In genomic region chr1:73826243-73826930, GRCm38 (mm10) we compare ENCODE assay signal across 8 mouse cellular contexts.
DNase-seq lines count a peak whose midpoint lies in the region; ATAC-seq and TF ChIP-seq lines count a peak whose summit lies in the region.

No protein-coding gene starts in this region.

- 39% methylated on average over 15 of the region's 15 CpGs for WGBS in midbrain, embryonic 10.5 days
- 38% methylated on average over 15 of the region's 15 CpGs for WGBS in small intestine, adult 2 months

- peak overlapping the region; percentile 11; the same call in 1 of the 2 replicates for H3K4me3 ChIP-seq in midbrain, embryonic 10.5 days
- H3K4me3 ChIP-seq in small intestine, adult 2 months (ENCODE audit: low read depth, low read length): no peak overlapping the region

- H3K36me3 ChIP-seq in midbrain, embryonic 10.5 days: no peaks in the 10 kb centered on the region
- no peaks in the 10 kb centered on the region for H3K36me3 ChIP-seq in small intestine, adult 2 months (ENCODE audit: control insufficient read depth, insufficient read depth, low read length)

- no peak for TF ChIP-seq POLR2A in small intestine, adult 2 months (IDR thresholded peaks at IDR 0.05; ENCODE audit: low read depth, low read length)

- TF ChIP-seq CTCF in small intestine, adult 2 months (IDR thresholded peaks at IDR 0.05; ENCODE audit: extremely low read depth, insufficient read length, insufficient replicate concordance, low read depth, low read length): peak; percentile 90; the same call in 1 of the 2 replicates

- intact Hi-C loops in gastrocnemius, postnatal 14 days (cut with DNase I; ENCODE audit: low total_unique reads): loop anchor here (5.0 to 10.0 kb wide), 3 partner anchors 549 to 1102 kb away; no protein-coding TSS in a partner anchor

- peaks cover 13% of the 10 kb centered on the region for H3K27me3 ChIP-seq in midbrain, embryonic 10.5 days (ENCODE audit: low read depth, poor library complexity, severe bottlenecking)
- H3K27me3 ChIP-seq in small intestine, adult 2 months (ENCODE audit: control insufficient read depth, insufficient read depth, low read length): no peaks in the 10 kb centered on the region

- ATAC-seq in inflammation-experienced regulatory T-cells, adult 6 months: no peak

- H3K9me3 ChIP-seq in midbrain, embryonic 10.5 days (replicated peaks): no peaks in the 10 kb centered on the region

- DNase-seq in adrenal gland, adult 8-10 months: peak; percentile 68
- DNase-seq in embryo, embryonic 10.5 days (ENCODE audit: low spot score): peak; percentile 96
- peak; percentile 81 for DNase-seq in gastrocnemius, postnatal 14 days
- peak; percentile 62 for DNase-seq in induced T-regulatory cell, adult 2 months (ENCODE audit: low read depth)
- peak; percentile 52 to 94 for DNase-seq in left cerebral cortex, adult 8-10 months (ENCODE audit: low spot score in 2 of 2)
- peak; percentile 89 for DNase-seq in midbrain, embryonic 10.5 days (ENCODE audit: low spot score)

- peaks cover 49% of the 10 kb centered on the region for H3K4me1 ChIP-seq in midbrain, embryonic 10.5 days
- no peaks in the 10 kb centered on the region; the same call in 1 of the 2 replicates for H3K4me1 ChIP-seq in small intestine, adult 2 months (ENCODE audit: control insufficient read depth, insufficient read depth, insufficient read length, low read length)

- peak overlapping the region; percentile 69 for H3K27ac ChIP-seq in midbrain, embryonic 10.5 days (replicated peaks)
- no peak overlapping the region for H3K27ac ChIP-seq in small intestine, adult 2 months (ENCODE audit: insufficient read depth, low read depth, low read length)
